In the genomic region with DNA sequence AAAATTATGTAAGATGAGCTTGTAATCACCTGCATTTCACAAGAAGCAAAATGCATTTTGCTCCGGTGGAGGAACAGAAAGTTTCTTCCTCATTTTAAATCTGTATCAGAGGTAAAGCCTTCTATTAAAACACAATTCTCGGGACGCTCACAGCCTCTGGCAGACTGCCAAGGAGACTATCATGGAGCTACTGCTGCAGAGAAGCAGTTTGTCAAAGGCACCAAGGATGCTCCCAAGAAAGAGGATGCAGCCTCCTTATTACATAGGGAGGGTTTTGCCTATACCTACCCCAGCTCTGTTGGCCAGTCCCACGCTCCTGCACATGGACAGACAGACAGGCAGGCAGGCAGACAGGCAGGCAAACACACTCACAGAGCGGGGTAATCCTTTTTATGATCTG, we compare ENCODE assay signal across 11 mouse cellular contexts. TPM values are rescaled to one million over a fixed set of nuclear protein-coding genes. Genes with fewer than 3 reads are reported as not detected.
DNase-seq lines count a peak whose midpoint lies in the region; ATAC-seq lines count a peak whose summit lies in the region.
"Had no signal": no experiment of that assay in that cellular context is flagged by ENCODE, and none has a peak within 500 bp of the region (broad histone marks: within the 10 kb centered on the region; RNA-seq: fewer than 3 reads in every experiment).

No protein-coding gene starts in this region.

- ATAC-seq in hindbrain, embryonic 13.5 days (ENCODE audit: low FRiP score): no peak
- ATAC-seq in erythroblast, adult 5-6 weeks (replicated peaks; ENCODE audit: low FRiP score, poor library complexity, severe bottlenecking): no peak

- H3K27ac ChIP-seq in hindbrain, embryonic 13.5 days: peak overlapping the region; percentile 73
- H3K27ac ChIP-seq in hindbrain, embryonic 10.5 days: no peak overlapping the region
- H3K27ac ChIP-seq: stomach, embryonic 15.5 days had no signal

- 0 out of 2 replicates have a peak overlapping the region, but pooled peaks have one; percentile 29 for H3K9ac ChIP-seq in hindbrain, embryonic 13.5 days
- H3K9ac ChIP-seq: stomach, embryonic 15.5 days had no signal

- H3K4me3 ChIP-seq in hindbrain, embryonic 13.5 days: no peak overlapping the region
- H3K4me3 ChIP-seq in hindbrain, embryonic 10.5 days: no peak overlapping the region
- H3K4me3 ChIP-seq: megakaryocyte, embryonic 14.5 days; stomach, embryonic 15.5 days had no signal

- no peak for DNase-seq in hindbrain, embryonic 10.5 days (ENCODE audit: low spot score)
- DNase-seq in right cerebral cortex, adult 18-20 months: peak; percentile 57
- DNase-seq in right cerebral cortex, postnatal 25 days: no peak
- DNase-seq in cerebellum, postnatal 4 days (ENCODE audit: low spot score in 2 of 2): peak; percentile 30 to 34
- DNase-seq in right cerebral cortex, postnatal 14 days: peak; percentile 38
- DNase-seq in thymus, adult 18-20 months: no peak
- DNase-seq: layer of hippocampus, adult 9-11 months had no signal

- H3K4me2 ChIP-seq in hindbrain, embryonic 13.5 days: peak overlapping the region; percentile 8; the same call in 1 of the 2 replicates
- H3K4me2 ChIP-seq: stomach, embryonic 15.5 days had no signal

- whole genome bisulfite sequencing in hindbrain, embryonic 13.5 days: 40% methylated on average over 5 of the region's 5 CpGs
- 83% methylated on average over 5 of the region's 5 CpGs for WGBS in hindbrain, embryonic 10.5 days

- H3K9me3 ChIP-seq in hindbrain, embryonic 13.5 days: no peaks in the 10 kb centered on the region
- no peaks in the 10 kb centered on the region for H3K9me3 ChIP-seq in hindbrain, embryonic 10.5 days
- H3K9me3 ChIP-seq: megakaryocyte, embryonic 14.5 days; stomach, embryonic 15.5 days had no signal

- H3K36me3 ChIP-seq in hindbrain, embryonic 13.5 days: no peaks in the 10 kb centered on the region
- no peaks in the 10 kb centered on the region for H3K36me3 ChIP-seq in hindbrain, embryonic 10.5 days
- H3K36me3 ChIP-seq: stomach, embryonic 15.5 days had no signal

- no peaks in the 10 kb centered on the region for H3K27me3 ChIP-seq in hindbrain, embryonic 13.5 days
- H3K27me3 ChIP-seq in hindbrain, embryonic 10.5 days (ENCODE audit: insufficient read depth, poor library complexity, severe bottlenecking): no peaks in the 10 kb centered on the region
- H3K27me3 ChIP-seq: megakaryocyte, embryonic 14.5 days; stomach, embryonic 15.5 days had no signal

- peaks cover 32% of the 10 kb centered on the region for H3K4me1 ChIP-seq in hindbrain, embryonic 13.5 days (replicated peaks)
- H3K4me1 ChIP-seq in hindbrain, embryonic 10.5 days (replicated peaks): 0 out of 2 replicates have a peak, but pooled peaks cover 3% of the 10 kb centered on the region
- H3K4me1 ChIP-seq: megakaryocyte, embryonic 14.5 days; stomach, embryonic 15.5 days had no signal

RNA-seq across cellular contexts. Expression of gene Klhl29, which starts 16.4 kb away (rescaled TPM):
- 4.0 and 4.1 TPM in 2 replicates for polyA plus RNA-seq in hindbrain, embryonic 13.5 days (2015; fragmentation: Nextera tagmentation; extraction: Ambion mirVana)
- 1.4 and 1.8 TPM in 2 replicates for polyA plus RNA-seq in hindbrain, embryonic 10.5 days (2016; fragmentation: Nextera tagmentation; extraction: Ambion mirVana)
- total RNA-seq in erythroblast, adult 5-6 weeks (2015; ENCODE audit: low replicate concordance): not detected in 2 replicates
- not detected in 2 replicates for total RNA-seq in erythroblast, adult 5-6 weeks (2017; ENCODE audit: low replicate concordance)

Comparison
In these comparisons a context has a peak if more than half of its experiments do, and no peak if none do; other contexts are left out.
1. DNase-seq: peak in right cerebral cortex, adult 18-20 months (single experiment), cerebellum, postnatal 4 days (2 of 2) and right cerebral cortex, postnatal 14 days (single experiment); none in hindbrain, embryonic 10.5 days (single experiment), right cerebral cortex, postnatal 25 days (single experiment) and thymus, adult 18-20 months (0 of 2).